Mouse (Mus musculus) forebrain, embryonic 10.5 days (tissue): ENCODE data around the gene Resp18. TPM values are rescaled to one million over a fixed set of nuclear protein-coding genes. Genes with fewer than 3 reads are reported as not detected.
A peak's percentile ranks its signal among the peaks of the same experiment; 100 is the strongest.
"Not testable (repeated sequence)": the region's sequence is repeated elsewhere in the genome, so short reads cannot be mapped to it uniquely, and the experiment has no call there.

ENCODE experiments used
- DNase-seq: peaks from one replicate; pipeline ENCODE4 v3.0.0-alpha.2; 2017; ENCODE audit warnings: low spot score; ENCODE audit errors: extremely low spot score
- H3K27ac ChIP-seq: fragments of 300-500 bp; sonication (generic); 2 replicates; pipeline ENCODE4 v1.5.1; 2016; ENCODE audit warnings: mild to moderate bottlenecking
- H3K27me3 ChIP-seq: fragments of 300-500 bp; sonication (generic); 2 replicates; pipeline ENCODE4 v1.6.1; 2016; ENCODE audit warnings: mild to moderate bottlenecking; ENCODE audit not compliant: poor library complexity, severe bottlenecking
- H3K36me3 ChIP-seq: fragments of 300-500 bp; sonication (generic); replicated peaks from 2 replicates; pipeline ENCODE4 v1.6.1; 2016; ENCODE audit warnings: mild to moderate bottlenecking, moderate library complexity
- H3K4me1 ChIP-seq: fragments of 300-500 bp; sonication (generic); 2 replicates; pipeline ENCODE4 v1.6.1; 2016
- H3K4me3 ChIP-seq: fragments of 300-500 bp; sonication (generic); 2 replicates; pipeline ENCODE4 v1.5.1; 2016; ENCODE audit warnings: mild to moderate bottlenecking, moderate library complexity
- H3K9me3 ChIP-seq: fragments of 300-500 bp; sonication (generic); 2 replicates; pipeline ENCODE4 v1.6.1; 2016; ENCODE audit warnings: mild to moderate bottlenecking, moderate library complexity
- WGBS: fragments of 180-500 bp; shearing (Covaris S2); methylation state at CpG from one replicate; pipeline ENCODE4 v1.1.7; 2016; 5-methylcytosine and 5-hydroxymethylcytosine counted together
- polyA plus RNA-seq: library from polyadenylated mRNA; unstranded; fragments of >200 nt; fragmentation: Nextera tagmentation; extraction: Ambion mirVana; gene quantifications from 2 replicates; pipeline ENCODE4 v1.2.1, GENCODE M21; 2016

Gene Resp18
- polyA plus RNA-seq, 1 experiment from 2014 or later = 3.4 TPM

GRCm38 (mm10) chr1:75244175-75244826, 33.9 kb downstream of the Resp18 start:
- 85% methylated on average over 12 of the region's 12 CpGs for WGBS
- Histone ChIP-seq H3K27ac (no peak overlapping the region), H3K4me1 (peaks cover 18% of the 10 kb centered on the region), H3K36me3 (peaks cover 29% of the 10 kb centered on the region), H3K27me3 (no peaks in the 10 kb centered on the region), H3K9me3 (no peaks in the 10 kb centered on the region), H3K4me3 (no peak overlapping the region)
- DNase-seq = no peak

DNA sequence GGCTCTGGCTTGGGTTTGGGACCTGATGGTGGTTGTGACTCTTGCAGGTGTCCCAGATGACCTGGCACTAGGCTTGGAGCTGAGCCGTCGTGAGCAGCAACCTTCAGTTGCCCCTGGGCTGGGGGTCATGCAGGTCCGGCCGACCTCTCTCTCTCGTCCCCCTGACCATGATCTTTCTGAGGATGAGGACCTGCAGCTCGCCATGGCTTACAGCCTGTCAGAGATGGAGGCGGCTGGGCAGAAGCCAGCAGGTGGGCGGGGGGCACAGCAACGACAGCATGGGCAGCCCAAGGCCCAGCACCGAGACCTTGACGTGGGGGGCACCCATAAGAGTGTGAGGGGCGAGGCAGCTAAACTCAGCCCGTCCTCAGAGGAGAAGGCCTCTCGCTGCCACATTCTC, 34.8 kb downstream of the Resp18 start:
- Histone ChIP-seq H3K4me3 (no peak overlapping the region), H3K27ac (no peak overlapping the region), H3K36me3 (peaks cover 33% of the 10 kb centered on the region), H3K27me3 (no peaks in the 10 kb centered on the region), H3K9me3 (no peaks in the 10 kb centered on the region), H3K4me1 (peaks cover 16% of the 10 kb centered on the region)
- DNase-seq = no peak
- WGBS = 89% methylated on average over 14 of the region's 14 CpGs

DNA sequence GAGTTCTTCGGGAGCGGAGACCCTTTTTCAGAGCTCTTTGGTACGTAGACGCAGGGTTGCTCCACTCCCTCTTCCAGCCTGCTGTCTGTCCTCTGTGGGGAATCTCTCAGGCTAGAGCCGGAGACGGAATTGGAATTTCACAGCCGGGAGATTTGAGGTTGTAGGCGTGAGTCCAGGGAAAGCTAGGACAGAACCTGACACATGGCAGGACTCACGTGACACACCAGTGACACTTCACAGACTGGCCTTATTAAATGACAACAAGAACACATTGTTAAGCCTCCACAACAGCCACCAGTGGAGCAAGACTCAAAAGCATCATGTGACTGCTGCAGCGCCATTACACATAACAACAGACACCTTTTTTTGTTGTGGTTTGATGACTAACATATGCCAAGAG, 38.6 kb downstream of the Resp18 start:
- H3K36me3 ChIP-seq = peaks cover 33% of the 10 kb centered on the region
- DNase-seq = no peak
- no peaks in the 10 kb centered on the region for H3K9me3 ChIP-seq
- WGBS = 86% methylated on average over 10 of the region's 10 CpGs
- no peak overlapping the region for H3K27ac ChIP-seq
- H3K4me1 ChIP-seq = peaks cover 28% of the 10 kb centered on the region
- H3K4me3 ChIP-seq = no peak overlapping the region
- H3K27me3 ChIP-seq = peaks cover 6% of the 10 kb centered on the region

- H3K27me3 ChIP-seq = peaks cover 12% of the 10 kb centered on the region
- H3K4me3 ChIP-seq = peak within 1 kb of the TSS; percentile 79
- DNase-seq = peak; percentile 82
- H3K27ac ChIP-seq = peak within 1 kb of the TSS; percentile 91
- no peaks in the 10 kb centered on the region for H3K9me3 ChIP-seq
- H3K36me3 ChIP-seq = peaks cover 18% of the 10 kb centered on the region
- peaks cover 30% of the 10 kb centered on the region for H3K4me1 ChIP-seq
- under 1% methylated on average over 63 of the region's 64 CpGs for WGBS
These were observed 41.8 kb downstream of the Resp18 start, which contains the start of gene Dnajb2 for GRCm38 (mm10) chr1:75236117-75237050. Gene Dnajb2, plus strand, starts transcription at chr1:75236406.

DNA sequence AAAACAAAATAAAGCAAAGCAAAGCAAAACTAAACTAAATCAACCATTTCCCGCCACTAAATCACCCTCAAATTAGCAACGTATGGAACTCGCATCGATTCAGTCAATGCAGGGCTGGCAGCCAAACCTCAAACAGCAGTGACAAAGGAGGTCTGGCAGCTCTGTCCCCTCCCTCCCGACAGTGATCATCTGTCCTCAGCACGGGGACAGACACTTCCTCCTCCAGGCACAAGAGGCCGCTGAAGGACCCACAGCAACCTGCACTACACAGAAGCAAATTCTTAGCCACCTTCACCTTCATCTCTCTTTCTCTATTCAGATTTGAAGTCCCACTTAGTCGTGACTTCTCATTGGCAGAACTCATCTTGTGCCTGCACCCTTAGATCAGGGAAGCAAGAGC, 43.6 kb downstream of the Resp18 start:
- H3K9me3 ChIP-seq = no peaks in the 10 kb centered on the region
- no peak overlapping the region for H3K27ac ChIP-seq
- 5% methylated on average over 8 of the region's 8 CpGs for WGBS
- peaks cover 12% of the 10 kb centered on the region for H3K27me3 ChIP-seq
- peak; percentile 53 for DNase-seq
- H3K36me3 ChIP-seq = peaks cover 7% of the 10 kb centered on the region
- peaks cover 30% of the 10 kb centered on the region for H3K4me1 ChIP-seq
- no peak overlapping the region for H3K4me3 ChIP-seq

DNA sequence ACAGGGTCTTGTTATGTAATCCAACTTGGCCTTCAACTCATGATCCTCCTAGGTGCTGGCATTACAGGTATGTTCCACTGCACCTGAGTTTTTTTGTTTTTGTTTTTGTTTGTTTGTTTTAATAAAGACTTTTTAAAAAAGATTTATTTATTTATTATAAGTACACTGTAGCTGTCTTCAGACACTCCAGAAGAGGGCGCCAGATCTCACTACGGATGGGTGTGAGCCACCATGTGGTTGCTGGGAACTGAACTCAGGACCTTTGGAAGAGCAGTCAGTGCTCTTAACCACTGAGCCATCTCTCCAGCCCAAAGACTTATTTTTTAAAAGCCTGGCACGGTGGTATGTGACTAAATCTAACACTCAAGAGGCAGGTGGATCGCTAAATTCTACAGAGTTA, 45.7 kb downstream of the Resp18 start:
- peaks cover 12% of the 10 kb centered on the region for H3K27me3 ChIP-seq
- H3K27ac ChIP-seq, H3K36me3 ChIP-seq, H3K4me3 ChIP-seq, H3K9me3 ChIP-seq, DNase-seq: not testable (repeated sequence)
- peaks cover 29% of the 10 kb centered on the region for H3K4me1 ChIP-seq
- WGBS = 67% methylated on average over 4 of the region's 4 CpGs

DNA sequence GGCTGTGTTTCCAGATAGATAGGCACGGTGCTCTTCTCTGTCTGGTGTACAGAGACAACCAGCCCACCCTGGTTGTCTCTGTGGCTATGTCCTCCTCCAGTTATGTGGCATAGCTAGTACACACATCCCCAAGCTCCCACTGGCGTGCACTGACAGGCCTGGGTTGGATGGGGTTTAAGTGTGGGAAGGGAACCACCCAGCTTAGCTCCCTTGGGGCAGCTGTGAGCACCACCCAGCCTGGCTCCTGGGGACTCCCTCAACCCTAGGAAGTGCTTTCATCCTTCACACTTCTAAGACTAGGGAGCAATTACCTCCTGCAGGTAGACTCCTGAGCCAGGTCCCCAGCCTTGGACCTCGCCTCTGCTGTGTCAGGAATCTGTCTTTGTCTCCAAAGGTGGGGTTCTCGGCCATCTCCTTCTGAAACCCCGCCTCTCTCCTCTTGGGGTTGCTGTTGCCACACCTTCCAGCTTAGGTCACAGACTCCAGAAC, 46.5 kb downstream of the Resp18 start, which contains the start of gene A630095N17Rik:
Gene A630095N17Rik, minus strand, starts transcription at position 439 of the 489 bp plus-strand sequence.
- H3K4me3 ChIP-seq = no peak within 1 kb of the TSS
- H3K4me1 ChIP-seq = peaks cover 21% of the 10 kb centered on the region
- no peaks in the 10 kb centered on the region for H3K36me3 ChIP-seq
- H3K27me3 ChIP-seq = peaks cover 12% of the 10 kb centered on the region
- H3K27ac ChIP-seq = no peak within 1 kb of the TSS
- DNase-seq = no peak
- WGBS = 74% methylated on average over 5 of the region's 5 CpGs
- no peaks in the 10 kb centered on the region for H3K9me3 ChIP-seq

DNA sequence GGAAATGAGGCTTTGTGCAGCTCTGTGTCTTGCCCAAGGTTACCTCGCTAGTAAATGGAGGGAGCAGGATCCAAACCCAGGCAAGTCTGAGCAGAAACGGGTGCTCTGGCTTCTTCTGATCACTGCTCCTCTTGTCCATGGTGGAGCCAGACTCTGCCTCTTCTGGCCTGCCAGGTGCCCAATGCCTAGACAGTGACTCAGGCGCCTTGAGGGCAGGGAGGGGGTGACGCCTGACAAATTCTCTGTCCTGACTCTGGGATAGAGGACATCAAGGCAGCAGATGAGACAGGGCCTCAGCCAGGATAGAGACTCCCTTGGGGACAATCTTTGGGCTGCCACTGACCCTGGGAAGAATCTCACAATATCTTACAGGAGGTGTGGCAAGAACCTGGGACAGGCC, 47.0 kb downstream of the Resp18 start:
- Histone ChIP-seq H3K27ac (no peak overlapping the region), H3K27me3 (peaks cover 12% of the 10 kb centered on the region), H3K36me3 (no peaks in the 10 kb centered on the region), H3K4me3 (no peak overlapping the region), H3K4me1 (peaks cover 16% of the 10 kb centered on the region), H3K9me3 (no peaks in the 10 kb centered on the region)
- DNase-seq = no peak
- 80% methylated on average over 4 of the region's 4 CpGs for WGBS

- DNase-seq = no peak
- Histone ChIP-seq H3K36me3 (no peaks in the 10 kb centered on the region), H3K9me3 (no peaks in the 10 kb centered on the region), H3K27ac (no peak overlapping the region), H3K4me1 (peaks cover 9% of the 10 kb centered on the region), H3K4me3 (no peak overlapping the region), H3K27me3 (peaks cover 12% of the 10 kb centered on the region)
- WGBS = 76% methylated on average over 7 of the region's 7 CpGs
These were observed 47.8 kb downstream of the Resp18 start for GRCm38 (mm10) chr1:75230335-75230994.

- Histone ChIP-seq H3K9me3 (no peaks in the 10 kb centered on the region), H3K27me3 (peaks cover 4% of the 10 kb centered on the region), H3K4me3 (no peak overlapping the region), H3K36me3 (no peaks in the 10 kb centered on the region), H3K4me1 (no peaks in the 10 kb centered on the region; the same call in 1 of the 2 replicates), H3K27ac (no peak overlapping the region)
- WGBS = 80% methylated on average over 4 of the region's 4 CpGs
- no peak for DNase-seq
These were observed 49.1 kb downstream of the Resp18 start for GRCm38 (mm10) chr1:75229158-75229557.

DNA sequence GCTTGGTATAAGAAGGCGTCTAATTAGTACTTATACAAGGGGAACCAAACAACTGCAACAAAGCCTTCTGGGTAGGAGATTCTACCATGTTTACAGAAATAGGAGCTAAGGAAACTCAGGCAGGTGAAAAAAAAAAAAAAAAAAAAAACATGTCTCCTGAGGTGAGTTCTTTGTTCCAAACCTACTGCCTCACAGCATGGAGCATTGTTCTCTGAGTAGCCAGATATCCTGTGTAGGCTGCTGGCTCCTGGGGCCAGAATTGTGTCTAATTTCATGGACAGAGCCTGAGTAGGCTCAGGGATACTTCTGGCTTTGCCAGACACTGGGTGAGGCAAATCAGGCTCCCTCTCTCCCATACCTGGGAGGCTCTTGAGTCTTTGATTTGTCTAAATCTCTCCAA, 50.6 kb downstream of the Resp18 start:
- no peak overlapping the region for H3K4me3 ChIP-seq
- 68% methylated on average over 1 of the region's 1 CpGs for WGBS
- H3K27me3 ChIP-seq = peaks cover 10% of the 10 kb centered on the region
- no peaks in the 10 kb centered on the region for H3K36me3 ChIP-seq
- H3K4me1 ChIP-seq = no peaks in the 10 kb centered on the region
- no peaks in the 10 kb centered on the region for H3K9me3 ChIP-seq
- H3K27ac ChIP-seq = no peak overlapping the region
- no peak for DNase-seq

DNA sequence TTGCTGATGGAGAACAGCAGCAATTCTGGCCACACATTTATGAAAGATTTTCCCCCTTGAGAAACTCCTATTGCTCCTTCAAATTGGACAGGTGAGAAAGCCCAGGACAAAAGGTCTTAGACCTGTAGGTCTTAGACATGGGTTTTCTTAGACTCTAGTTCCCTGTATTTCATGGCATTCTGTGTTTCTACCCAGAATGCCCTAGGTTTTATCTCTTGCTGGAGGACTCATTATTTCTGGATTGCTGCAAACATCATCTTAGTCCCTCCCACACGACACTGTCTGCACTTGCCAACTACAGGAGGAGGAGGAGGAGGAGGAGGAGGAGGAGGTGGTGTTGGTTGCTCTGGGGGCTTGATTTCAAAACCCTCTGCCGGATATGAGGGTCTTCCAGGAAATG, 52.1 kb downstream of the Resp18 start:
- WGBS = 82% methylated on average over 2 of the region's 2 CpGs
- Histone ChIP-seq H3K4me1 (no peaks in the 10 kb centered on the region), H3K9me3 (no peaks in the 10 kb centered on the region), H3K27me3 (peaks cover 26% of the 10 kb centered on the region), H3K27ac (no peak overlapping the region), H3K36me3 (no peaks in the 10 kb centered on the region), H3K4me3 (no peak overlapping the region)
- no peak for DNase-seq
